Mouse (Mus musculus): ENCODE measurements at regions not wholly inside any gene's neighbourhood (a gene's known extent, or its start where the extent isn't known, plus 50 kb on each side); places are given as distances from the start of the nearest gene placed in this dataset.

DNA sequence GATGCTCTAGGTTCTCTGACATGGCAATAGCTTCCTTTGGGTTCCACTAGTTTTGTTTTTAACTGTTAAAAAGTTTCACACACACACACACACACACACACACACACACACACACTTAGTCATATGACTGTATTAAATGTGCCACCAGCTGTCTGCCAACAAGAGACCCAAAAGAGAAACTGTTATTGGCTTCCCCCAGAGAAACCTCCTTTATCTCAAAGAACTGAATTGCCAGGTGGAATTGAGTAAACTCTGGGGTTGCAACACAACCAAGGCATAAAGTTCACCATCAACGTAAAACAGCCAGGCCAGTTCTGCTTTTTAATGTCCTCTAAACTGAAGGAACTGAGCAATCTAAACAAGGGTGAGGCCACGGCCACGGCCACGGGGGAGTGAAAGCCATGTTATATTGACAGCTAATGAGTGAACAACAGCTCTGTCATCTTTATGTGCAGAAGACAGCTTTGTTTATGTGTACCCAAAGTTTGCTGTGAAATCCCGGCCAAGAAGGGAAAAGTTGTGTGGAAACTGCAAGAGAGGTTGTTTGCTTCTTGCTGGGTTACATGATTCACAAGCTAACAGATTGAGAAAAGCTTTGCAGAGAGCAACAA, 69.3 kb downstream of the Btg1 start:
- H3K36me3 ChIP-seq (ENCODE audit: control insufficient read depth, insufficient read depth, low read length) = no peaks in the 10 kb centered on the region
- no peaks in the 10 kb centered on the region for H3K27me3 ChIP-seq (ENCODE audit: control insufficient read depth, insufficient read depth, low read length)
- 0 out of 2 replicates have a peak overlapping the region, but pooled peaks have one; percentile 3 for H3K27ac ChIP-seq (ENCODE audit: insufficient read depth, low read length)
- 40% methylated on average over 5 of the region's 5 CpGs for WGBS
- H3K4me3 ChIP-seq (ENCODE audit: extremely low read depth, insufficient read depth, insufficient read length) = no peak overlapping the region
- no peak for DNase-seq (ENCODE audit: low read depth in 1 of 2, low spot score in 2 of 2)
- TF ChIP-seq POLR2A (IDR thresholded peaks at IDR 0.05; ENCODE audit: low read depth, low read length) = no peak
- TF ChIP-seq CTCF (IDR thresholded peaks at IDR 0.05; ENCODE audit: extremely low read depth, insufficient read depth, insufficient read length, insufficient replicate concordance) = no peak
- H3K4me1 ChIP-seq (ENCODE audit: control insufficient read depth, insufficient read depth, insufficient read length) = peaks cover 2% of the 10 kb centered on the region

- TF ChIP-seq POLR2A (IDR thresholded peaks at IDR 0.05; ENCODE audit: low read depth, low read length) (no peak), CTCF (IDR thresholded peaks at IDR 0.05; ENCODE audit: extremely low read depth, insufficient read depth, insufficient read length, insufficient replicate concordance) (no peak)
- H3K27ac ChIP-seq (ENCODE audit: insufficient read depth, low read length) = no peak overlapping the region
- H3K4me1 ChIP-seq (ENCODE audit: control insufficient read depth, insufficient read depth, insufficient read length) = peaks cover 2% of the 10 kb centered on the region
- no peak for DNase-seq (ENCODE audit: low read depth in 1 of 2, low spot score in 2 of 2)
- 82% methylated on average over 6 of the region's 6 CpGs for WGBS
- H3K36me3 ChIP-seq (ENCODE audit: control insufficient read depth, insufficient read depth, low read length) = no peaks in the 10 kb centered on the region
- H3K4me3 ChIP-seq (ENCODE audit: extremely low read depth, insufficient read depth, insufficient read length) = no peak overlapping the region
- H3K27me3 ChIP-seq (ENCODE audit: control insufficient read depth, insufficient read depth, low read length) = no peaks in the 10 kb centered on the region
These were observed 70.0 kb downstream of the Btg1 start for GRCm38 (mm10) chr10:96686659-96687440.

DNA sequence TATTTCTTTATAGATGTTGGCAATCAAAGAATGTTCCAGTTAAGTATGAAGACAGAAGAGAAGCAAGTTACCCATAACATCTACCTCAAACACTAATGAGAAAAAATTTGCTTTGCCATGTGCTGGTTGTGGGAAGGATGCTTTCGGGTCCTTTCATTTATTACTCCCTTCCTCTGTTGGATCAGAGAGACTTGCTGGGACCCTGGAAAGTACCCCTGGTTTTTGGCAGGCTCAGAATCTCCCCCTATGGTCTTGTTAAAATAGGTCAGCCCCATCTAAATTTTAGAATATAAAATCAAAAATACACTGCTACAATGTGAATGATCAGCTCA, 70.6 kb downstream of the Btg1 start:
- H3K27ac ChIP-seq (ENCODE audit: insufficient read depth, low read length) = no peak overlapping the region
- no peak for DNase-seq (ENCODE audit: low read depth in 1 of 2, low spot score in 2 of 2)
- H3K4me3 ChIP-seq (ENCODE audit: extremely low read depth, insufficient read depth, insufficient read length) = no peak overlapping the region
- peaks cover 2% of the 10 kb centered on the region for H3K4me1 ChIP-seq (ENCODE audit: control insufficient read depth, insufficient read depth, insufficient read length)
- H3K36me3 ChIP-seq (ENCODE audit: control insufficient read depth, insufficient read depth, low read length) = no peaks in the 10 kb centered on the region
- no peaks in the 10 kb centered on the region for H3K27me3 ChIP-seq (ENCODE audit: control insufficient read depth, insufficient read depth, low read length)
- 93% methylated on average over 1 of the region's 1 CpGs for WGBS
- TF ChIP-seq CTCF (IDR thresholded peaks at IDR 0.05; ENCODE audit: extremely low read depth, insufficient read depth, insufficient read length, insufficient replicate concordance) (no peak), POLR2A (IDR thresholded peaks at IDR 0.05; ENCODE audit: low read depth, low read length) (no peak)

- Histone ChIP-seq H3K36me3 (ENCODE audit: control insufficient read depth, insufficient read depth, low read length) (no peaks in the 10 kb centered on the region), H3K27me3 (ENCODE audit: control insufficient read depth, insufficient read depth, low read length) (no peaks in the 10 kb centered on the region), H3K4me1 (ENCODE audit: control insufficient read depth, insufficient read depth, insufficient read length) (peaks cover 2% of the 10 kb centered on the region), H3K4me3 (ENCODE audit: extremely low read depth, insufficient read depth, insufficient read length) (no peak overlapping the region; the same call in 1 of the 2 replicates), H3K27ac (ENCODE audit: insufficient read depth, low read length) (peak overlapping the region; percentile 76)
- no peak for TF ChIP-seq CTCF (IDR thresholded peaks at IDR 0.05; ENCODE audit: extremely low read depth, insufficient read depth, insufficient read length, insufficient replicate concordance)
- TF ChIP-seq POLR2A (IDR thresholded peaks at IDR 0.05; ENCODE audit: low read depth, low read length) = no peak
- WGBS = 77% methylated on average over 11 of the region's 11 CpGs
- no peak for DNase-seq (ENCODE audit: low read depth in 1 of 2, low spot score in 2 of 2)
These were observed 73.4 kb downstream of the Btg1 start for GRCm38 (mm10) chr10:96689976-96690867.

DNA sequence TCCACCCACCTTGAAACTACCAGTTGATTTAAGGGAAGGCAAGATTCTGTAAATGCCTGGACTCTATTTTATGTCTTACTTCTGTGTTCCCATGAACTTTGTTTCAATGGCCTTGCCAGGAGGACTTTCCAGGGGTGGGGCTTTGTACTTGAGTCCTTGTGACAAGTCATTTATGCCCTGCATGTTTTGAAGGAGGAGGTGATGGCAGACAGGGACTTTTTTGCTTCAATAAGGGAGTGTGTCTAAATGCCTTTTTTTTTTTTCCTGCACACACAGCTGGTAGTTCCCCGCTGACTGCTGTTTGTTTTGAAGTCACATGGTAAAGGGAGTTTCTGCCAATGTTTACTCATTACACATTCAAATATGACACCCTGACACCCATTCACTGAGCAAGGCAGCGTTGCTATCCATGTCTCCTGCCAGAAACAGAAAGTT, 74.1 kb downstream of the Btg1 start:
- 46% methylated on average over 2 of the region's 2 CpGs for WGBS
- H3K36me3 ChIP-seq (ENCODE audit: control insufficient read depth, insufficient read depth, low read length) = no peaks in the 10 kb centered on the region
- DNase-seq (ENCODE audit: low read depth in 1 of 2, low spot score in 2 of 2) = peak in 1 of 2 experiments; percentile 36
- H3K4me1 ChIP-seq (ENCODE audit: control insufficient read depth, insufficient read depth, insufficient read length) = no peaks in the 10 kb centered on the region; the same call in 1 of the 2 replicates
- H3K4me3 ChIP-seq (ENCODE audit: extremely low read depth, insufficient read depth, insufficient read length) = no peak overlapping the region
- no peak for TF ChIP-seq POLR2A (IDR thresholded peaks at IDR 0.05; ENCODE audit: low read depth, low read length)
- TF ChIP-seq CTCF (IDR thresholded peaks at IDR 0.05; ENCODE audit: extremely low read depth, insufficient read depth, insufficient read length, insufficient replicate concordance) = no peak
- H3K27me3 ChIP-seq (ENCODE audit: control insufficient read depth, insufficient read depth, low read length) = no peaks in the 10 kb centered on the region
- H3K27ac ChIP-seq (ENCODE audit: insufficient read depth, low read length) = peak overlapping the region; percentile 76; the same call in 1 of the 2 replicates

DNA sequence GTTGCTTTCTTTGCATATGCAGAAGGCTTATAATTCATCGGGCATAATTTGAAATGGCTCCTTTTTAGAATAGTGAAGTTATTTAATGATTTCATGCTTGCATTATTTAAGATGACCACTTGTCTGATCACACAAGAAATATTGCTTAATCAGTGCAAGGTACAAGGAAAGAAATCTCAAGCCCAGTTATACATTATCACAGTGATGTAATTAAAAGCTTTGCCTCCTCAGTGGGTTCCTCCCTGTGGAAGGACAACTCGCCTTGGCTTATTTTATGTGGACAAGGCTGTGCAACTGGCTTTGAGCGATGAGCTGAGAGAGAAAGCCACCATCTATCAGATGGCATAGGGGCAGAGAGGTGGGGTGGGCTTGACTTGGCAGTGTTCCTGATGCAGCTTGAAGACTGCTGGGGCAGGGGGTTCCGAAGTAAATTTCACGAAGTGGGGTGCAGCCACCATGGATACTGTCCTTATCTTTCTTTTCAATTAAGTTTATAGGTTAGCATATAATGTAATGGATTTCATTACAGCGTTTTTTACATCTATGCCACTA, 74.6 kb downstream of the Btg1 start:
- TF ChIP-seq CTCF (IDR thresholded peaks at IDR 0.05; ENCODE audit: extremely low read depth, insufficient read depth, insufficient read length, insufficient replicate concordance) (no peak), POLR2A (IDR thresholded peaks at IDR 0.05; ENCODE audit: low read depth, low read length) (no peak)
- DNase-seq (ENCODE audit: low read depth in 1 of 2, low spot score in 2 of 2) = no peak
- no peaks in the 10 kb centered on the region for H3K27me3 ChIP-seq (ENCODE audit: control insufficient read depth, insufficient read depth, low read length)
- H3K36me3 ChIP-seq (ENCODE audit: control insufficient read depth, insufficient read depth, low read length) = no peaks in the 10 kb centered on the region
- H3K4me1 ChIP-seq (ENCODE audit: control insufficient read depth, insufficient read depth, insufficient read length) = no peaks in the 10 kb centered on the region; the same call in 1 of the 2 replicates
- H3K4me3 ChIP-seq (ENCODE audit: extremely low read depth, insufficient read depth, insufficient read length) = no peak overlapping the region
- peak overlapping the region; percentile 48 for H3K27ac ChIP-seq (ENCODE audit: insufficient read depth, low read length)
- WGBS = 89% methylated on average over 6 of the region's 6 CpGs
